Mouse (Mus musculus) gastrocnemius, postnatal 25 days (tissue): ENCODE data around the gene Tnnt3. TPM values are rescaled to one million over a fixed set of nuclear protein-coding genes. Genes with fewer than 3 reads are reported as not detected.

Experiments used
- DNase-seq: peaks from one replicate; pipeline ENCODE4 v3.0.0; 2022
- total RNA-seq, 2 experiments: library from RNA; stranded (reverse); gene quantifications; 1 replicate in 1 of 2; 2 replicates in 1 of 2; pipeline ENCODE4 v1.2.3; 2021

Tnnt3 gene
- total RNA-seq, 2 experiments from 2014 or later, result 28,170 to 31,317 TPM

DNA sequence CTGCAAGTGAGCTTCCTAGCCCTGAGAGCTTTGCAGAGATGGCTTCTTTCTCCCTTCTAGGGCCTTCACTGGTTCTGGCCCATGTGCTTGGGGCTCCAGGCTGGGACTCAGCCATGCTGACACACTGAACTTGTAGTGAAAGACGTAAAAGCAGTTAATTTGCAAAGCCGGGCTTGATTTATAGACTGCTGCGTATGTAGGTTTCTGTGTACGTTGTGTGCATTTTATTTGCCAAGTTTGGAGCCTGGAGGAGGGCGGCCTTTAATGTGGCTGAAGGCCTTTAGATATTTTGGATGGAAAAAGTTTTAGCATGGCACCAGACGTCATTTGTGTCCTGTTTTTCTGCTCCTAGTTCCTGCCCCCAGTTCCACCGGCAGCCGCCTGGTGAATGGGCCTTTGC lies 41.2 kb downstream of the Tnnt3 start:
- no peak for DNase-seq

DNA sequence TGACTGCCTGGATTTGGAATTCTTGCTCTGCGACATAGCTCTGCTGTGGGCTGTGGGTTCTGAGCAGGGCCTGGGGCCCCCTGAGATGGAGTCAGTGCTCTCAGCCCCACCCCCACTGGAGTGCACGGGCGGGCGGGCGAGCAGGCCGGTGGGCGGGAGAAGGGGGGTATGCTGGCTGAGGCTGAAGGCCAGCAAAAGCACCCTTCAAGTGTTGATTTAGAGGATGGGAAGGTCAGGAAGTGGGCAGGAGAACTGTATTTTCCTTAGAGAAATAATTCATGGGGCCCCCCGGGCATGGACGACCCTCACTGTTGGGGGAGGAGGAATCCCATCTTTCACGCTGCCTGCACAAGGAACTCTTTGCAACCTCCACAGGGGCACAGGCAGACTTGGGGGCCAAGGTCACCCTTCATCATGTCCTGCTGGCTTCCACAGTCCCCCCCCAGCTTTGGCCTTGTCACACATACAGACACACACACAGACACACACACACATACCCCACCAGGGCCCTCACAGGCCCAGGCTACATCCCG lies 44.2 kb downstream of the Tnnt3 start:
- DNase-seq, result no peak

DNA sequence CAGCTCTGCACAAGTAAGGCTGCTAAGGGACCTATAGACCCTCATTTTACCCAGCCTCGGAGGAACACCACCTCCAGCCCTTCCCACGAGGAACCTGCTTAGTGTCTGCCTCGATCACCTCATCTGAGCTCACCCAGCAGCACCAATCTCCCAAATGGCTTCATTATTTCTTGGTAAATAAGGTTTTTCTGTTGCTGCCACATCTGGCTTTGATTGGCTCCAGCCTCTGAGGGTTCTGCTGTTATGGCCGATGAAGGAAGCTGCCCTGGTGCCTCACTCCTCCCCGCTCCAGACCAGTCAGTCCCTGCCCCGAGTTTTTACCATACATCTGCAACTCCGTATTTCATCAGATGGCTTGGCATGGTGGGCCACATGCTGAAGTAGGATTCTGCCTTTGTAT lies 47.3 kb downstream of the Tnnt3 start:
- no peak for DNase-seq

DNA sequence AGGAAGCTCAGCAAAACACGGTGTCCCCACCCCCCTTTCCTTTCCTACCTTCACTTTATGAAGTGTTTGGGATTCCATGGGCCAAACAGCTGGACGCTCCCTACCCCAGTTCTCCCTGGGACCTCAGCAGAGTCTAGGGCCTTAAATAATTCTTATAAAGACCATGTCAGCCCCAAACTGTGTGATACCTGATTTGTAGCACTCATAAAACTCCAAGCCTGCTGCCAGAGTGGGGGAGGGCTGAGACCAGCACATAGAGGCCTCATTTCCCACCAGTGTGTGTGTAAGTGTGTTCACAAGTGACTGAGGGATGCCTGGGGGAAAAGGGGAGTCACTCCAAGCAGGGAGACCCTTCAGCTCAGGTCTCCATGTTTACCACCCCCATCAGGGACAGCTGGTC lies 49.2 kb downstream of the Tnnt3 start:
- DNase-seq, result no peak

DNA sequence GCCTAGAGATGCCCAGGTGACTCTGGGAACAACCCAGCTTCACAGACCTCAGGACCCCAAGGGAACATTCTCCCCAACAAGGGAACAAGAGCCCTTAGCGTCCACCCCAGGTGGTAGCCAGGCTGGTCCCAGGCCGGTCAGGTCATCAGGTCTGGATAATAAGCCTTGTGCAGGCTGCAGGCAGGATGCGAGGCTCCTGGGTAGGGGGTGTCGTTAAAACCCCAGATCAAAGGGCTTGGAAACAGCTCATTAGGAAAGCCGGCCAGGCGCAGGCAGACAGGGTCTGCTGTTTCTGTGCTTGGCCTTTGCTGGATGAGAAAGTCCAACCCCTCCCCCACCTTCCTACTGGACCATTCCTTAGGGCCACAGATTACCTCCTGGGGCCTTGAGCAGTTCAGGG lies 50.1 kb downstream of the Tnnt3 start:
- no peak for DNase-seq

DNA sequence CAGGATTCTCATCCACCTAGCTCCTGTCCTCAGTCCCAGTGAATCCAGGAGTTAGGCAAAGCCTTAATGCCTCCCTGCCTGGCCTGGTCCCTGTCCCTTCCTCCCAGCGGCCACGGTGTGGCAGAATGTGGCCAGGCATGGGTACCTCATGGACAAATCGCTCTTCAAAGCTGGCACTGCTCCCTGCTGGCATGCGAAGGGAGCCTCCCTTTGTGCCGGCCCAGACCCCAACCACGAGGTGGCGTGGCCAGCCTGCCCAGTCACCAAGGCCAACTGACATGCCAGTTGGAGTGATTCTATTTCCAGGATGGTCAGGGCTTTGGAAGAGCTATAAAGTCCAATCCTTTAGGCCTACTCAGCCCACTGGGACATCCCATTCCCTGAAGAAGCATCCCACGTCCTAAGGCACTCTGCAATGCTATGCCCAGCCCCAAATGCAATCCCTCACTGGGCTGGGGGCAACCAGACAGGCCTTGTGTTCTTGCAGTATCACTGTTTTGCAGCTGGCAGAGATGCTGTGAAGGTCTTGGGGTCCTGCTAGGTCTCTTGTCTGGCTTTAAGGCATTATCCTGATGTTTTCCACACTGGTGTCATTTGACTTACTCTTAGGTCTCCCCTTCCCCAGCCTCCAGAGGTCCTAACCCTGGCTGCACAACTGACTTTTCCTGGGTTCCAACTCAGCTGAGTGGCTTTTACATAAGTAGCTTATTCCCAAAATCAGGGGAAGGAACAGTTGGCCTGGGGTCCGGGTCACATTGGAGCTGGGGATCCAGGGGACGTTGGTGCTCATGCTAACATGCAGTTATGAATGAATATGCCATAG lies 51.5 kb downstream of the Tnnt3 start:
- DNase-seq, result peak; percentile 81

DNA sequence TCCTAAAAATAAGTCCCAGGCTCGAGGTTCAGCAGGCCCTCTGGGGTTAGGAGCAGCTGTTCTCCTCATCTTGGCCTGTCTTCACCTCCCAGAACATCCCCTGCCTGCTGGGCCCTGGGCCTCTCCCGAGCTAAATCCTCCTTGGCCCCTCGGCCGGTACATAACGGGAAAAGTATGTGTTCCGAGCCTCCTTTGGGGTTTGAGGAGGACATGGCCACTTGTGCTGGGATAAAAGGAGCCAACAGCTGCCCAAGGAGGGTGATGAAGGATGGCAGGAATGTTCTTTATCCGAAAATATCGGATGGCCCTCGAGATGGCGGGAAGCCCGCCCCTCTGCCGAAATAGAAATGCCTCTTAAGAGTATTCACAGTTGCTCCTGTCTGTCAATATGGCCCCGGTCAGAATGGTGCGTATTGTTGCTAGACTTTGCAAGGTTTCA lies 52.3 kb downstream of the Tnnt3 start:
- peak; percentile 85 for DNase-seq

DNA sequence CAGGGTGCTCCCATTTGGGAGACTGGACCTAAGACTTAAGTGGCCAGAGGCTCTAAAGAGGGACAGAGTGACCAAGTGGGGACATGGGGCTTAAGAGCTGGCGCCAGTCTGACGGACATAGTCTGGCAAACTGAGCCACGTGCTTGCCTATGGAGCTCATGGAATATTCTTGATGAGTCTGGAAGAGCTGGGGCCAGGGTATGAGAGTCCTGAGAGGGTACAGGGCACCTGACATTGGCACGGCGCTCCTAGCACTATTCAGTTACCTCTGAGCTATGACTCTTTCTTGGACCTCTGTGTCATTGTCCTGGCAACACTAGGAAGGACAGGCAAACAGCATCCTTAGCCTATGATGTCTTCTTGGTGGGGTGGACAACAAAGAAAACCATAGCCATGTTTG lies 53.1 kb downstream of the Tnnt3 start:
- peak; percentile 75 for DNase-seq

DNA sequence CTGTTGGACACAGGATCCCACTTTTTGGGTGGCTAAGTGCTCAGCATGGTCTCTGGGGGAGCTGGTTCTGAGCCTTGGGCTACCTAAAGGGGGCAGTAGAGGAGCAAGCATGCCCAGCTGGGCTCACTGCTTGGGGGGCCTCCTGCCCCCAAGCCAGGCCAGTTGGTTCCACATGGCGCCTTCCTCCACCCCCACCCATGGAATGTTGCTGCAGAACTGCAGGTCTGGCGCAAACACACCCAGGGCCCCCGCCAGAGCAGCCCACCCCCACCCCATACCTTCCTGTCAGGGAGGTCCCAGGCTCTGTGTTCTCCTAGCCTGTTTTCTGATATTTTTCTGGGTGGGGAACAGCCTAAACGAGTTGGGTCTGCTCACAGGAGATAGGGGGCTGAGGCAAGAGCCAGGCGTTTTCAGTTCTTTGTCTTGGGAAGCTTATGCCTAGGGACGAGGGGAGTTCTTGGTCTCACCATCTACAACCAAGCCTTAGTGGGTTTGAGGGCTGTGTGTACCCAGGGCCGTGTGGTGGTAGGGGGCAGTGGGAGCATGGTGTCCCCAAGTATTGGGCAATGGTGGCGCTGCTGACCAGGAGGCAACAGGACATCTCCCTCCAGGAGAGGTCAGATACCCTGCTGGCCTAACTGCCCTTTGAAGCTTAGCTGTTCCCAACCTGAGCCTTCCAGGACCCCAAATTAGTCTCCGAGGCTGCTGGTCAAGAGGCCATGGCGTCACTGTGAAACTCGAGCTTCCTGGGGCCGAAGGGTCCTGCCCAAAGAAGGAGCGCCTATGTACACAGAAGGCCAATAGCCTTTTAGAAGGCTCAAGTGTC lies 54.2 kb downstream of the Tnnt3 start:
- DNase-seq, result peak; percentile 87

DNA sequence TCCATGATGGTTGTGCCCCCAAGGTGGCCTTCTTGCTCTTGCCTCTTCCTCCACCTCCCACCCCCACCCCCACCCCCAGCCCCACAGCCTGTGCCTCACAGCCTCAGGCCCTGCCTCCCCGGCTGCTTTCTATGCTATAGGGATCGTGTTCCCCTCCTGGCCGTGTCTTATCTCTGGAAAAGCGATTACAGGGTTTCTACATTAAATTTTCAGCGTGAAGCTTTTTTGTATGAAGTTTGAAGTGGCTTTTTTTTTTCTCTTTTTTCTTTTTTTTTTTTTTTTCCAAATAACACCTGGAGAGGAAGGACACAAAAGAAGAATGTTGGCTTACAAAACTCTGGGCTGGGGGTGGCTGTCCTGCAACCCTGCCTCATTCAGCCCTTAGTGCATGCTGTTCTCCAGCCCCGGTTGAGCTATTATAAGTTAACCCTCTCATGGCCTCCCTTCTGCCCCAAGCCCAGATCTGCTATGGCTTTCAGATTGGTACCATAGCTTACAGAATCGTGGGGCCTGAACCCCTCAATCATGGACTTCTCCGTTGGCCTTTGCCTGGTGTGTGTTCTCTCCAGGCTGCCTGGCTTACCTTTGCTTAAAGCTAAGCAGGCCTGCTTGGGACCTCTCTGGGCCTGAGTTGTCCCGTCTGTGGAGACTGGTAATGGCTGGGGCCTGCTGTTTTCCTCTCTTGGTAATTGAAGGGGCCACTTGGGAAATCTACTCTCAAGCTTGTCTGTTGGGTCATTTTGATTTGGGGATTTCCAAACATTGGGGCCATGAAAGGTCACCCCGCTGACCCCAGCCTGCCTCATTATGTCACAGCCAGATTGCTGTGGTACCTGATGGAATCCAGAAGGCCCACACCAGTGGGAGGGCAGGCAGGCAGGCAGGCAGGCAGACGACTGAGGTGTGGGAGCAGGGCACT lies 55.0 kb downstream of the Tnnt3 start:
- no peak for DNase-seq

DNA sequence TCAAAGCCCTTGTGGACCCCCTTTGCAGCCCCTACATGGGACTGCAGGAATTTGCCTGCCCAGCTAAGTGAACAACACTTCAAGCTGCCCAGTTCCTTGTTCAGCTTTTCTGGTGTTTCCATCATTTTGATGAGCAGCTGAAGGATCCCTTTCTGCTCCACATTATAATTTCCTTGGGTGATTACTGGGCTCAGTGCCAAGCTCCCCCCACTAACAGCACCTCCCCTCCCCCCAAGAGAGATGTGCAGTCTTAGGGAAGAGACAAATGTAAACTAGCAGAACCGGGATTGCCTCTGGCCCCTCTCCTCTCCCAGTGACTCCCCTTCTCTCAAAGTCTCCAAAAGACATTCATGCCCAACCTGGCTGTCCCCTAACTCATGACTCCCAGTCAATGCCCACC lies 56.0 kb downstream of the Tnnt3 start:
- no peak for DNase-seq

DNA sequence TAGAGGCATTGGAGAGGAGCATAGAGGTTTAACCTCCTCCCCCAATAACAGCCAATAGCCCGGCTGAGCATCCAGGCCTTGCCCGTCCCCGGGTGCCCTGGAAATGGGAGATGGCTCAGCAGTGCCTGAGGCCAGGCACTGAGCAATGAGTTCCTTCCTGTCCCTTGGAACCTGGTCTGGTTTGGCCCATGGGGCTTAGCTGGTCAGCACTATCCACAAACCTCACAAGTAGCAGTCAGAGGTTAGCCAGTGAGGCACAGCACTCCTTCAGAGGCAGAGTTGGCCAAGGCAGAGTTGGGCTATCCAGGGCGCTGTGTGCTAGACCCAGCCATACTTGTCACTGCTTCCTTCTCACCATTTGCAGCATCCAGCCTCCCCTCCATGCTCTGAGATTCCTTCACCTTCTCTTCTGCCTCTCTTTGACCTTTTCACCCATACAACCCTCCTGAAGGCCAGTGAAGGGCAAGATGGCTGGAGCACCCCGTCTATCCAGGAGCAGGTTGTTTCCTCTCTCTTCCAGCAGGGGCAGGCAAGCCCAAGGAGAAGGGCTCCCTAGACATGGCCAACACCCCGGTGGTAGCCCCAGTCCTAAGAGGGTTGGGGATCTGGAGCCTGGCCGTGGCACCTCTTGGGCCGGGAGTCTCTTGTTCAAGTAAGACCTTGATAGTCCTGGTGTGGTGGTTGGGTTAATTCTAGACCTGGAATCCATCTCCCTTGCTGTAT lies 56.9 kb downstream of the Tnnt3 start:
- DNase-seq, result peak; percentile 74

DNA sequence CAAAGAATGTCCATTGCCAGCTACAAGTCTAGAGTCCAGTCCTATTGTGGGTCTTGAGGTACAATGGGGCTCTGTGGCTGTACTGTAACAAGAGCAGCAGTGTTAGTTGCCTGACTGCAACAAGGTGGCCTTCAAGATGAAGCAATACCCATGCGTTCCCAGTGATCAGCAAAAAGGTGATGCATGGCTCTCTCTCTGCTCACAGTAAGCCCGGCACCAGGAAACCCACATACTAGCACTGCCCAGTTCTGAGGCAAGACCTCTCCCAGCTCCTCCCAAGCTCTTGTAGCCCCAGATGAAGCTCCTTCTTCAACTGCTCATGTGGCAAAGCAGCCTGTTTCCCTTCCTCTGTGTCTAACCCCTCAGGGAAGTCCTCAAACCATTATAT lies 57.4 kb downstream of the Tnnt3 start:
- DNase-seq, result no peak

DNA sequence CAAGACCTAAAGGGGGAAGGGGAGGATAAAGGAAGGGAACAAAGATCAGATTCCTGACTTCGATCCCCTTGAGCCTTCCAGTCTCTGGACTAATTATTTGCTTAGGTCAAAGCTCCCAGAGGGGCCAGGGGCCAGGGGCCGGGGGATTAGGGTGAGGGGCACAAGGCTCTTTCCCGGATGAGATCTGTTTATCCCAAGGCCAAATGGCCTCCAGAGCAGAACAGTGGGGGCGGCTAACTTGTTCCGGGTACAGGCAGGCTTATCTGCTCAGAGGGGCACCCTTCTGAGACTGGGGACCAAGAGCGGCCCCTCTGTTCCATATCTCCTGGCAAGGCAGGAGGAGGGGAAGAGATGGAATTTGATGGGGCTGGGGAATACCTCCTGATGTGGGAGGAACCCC lies 59.1 kb downstream of the Tnnt3 start:
- DNase-seq, result no peak

DNA sequence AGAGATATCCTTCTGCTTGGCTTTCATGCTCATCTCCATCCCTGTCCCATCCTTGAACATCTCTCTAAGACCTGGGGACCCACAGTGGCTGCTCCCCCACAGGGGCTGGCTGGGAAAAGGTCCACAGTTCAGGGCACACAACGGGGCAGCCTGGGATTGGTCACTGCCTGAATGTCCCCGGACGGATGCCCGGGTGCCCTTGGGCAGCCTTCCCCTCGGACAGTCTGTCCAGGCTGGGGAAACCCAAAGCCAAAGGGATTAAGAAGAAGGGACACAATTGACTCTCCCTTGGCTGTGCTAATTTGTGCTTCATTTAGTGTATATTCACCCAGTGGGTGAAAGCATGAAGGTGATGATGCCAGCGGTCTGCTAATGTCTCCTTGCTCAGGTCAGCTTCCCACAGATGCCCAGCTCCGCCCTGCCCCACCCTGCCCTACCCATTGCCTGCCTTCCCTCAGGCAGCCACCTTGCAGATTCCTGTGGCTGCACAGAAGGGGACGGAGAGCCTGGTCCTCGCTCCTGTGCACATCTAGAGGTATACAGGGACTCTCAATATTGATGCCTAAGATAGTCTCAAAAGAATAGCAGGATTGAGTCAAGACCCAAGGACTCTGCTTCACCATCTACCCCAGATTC lies 60.0 kb downstream of the Tnnt3 start:
- peak; percentile 91 for DNase-seq

DNA sequence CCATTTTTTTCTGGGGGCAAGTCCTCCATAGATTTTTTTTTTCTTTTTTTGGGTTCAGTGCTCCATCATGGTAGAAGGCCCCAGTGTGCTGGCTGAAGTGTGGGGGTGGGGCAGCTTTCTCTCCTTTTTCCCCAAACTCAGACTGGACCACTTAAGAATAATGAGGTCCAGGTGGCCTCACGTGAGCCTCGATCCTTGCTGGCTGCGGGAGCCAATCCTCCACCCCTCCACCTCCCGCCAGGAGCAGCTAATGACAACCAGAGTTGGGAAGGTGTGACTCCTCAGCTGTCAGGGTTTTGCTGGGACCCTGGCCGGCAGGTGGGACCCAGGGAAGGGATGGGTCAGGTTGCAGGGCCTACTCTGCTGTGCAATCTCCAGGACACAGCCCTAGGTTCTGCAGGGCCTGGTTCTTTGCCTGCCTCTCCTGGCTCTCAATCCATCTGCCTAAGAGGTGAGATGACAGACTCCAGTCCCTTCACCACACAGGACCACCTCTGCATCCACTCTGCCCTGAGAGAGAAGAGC lies 61.1 kb downstream of the Tnnt3 start:
- DNase-seq, result no peak

DNA sequence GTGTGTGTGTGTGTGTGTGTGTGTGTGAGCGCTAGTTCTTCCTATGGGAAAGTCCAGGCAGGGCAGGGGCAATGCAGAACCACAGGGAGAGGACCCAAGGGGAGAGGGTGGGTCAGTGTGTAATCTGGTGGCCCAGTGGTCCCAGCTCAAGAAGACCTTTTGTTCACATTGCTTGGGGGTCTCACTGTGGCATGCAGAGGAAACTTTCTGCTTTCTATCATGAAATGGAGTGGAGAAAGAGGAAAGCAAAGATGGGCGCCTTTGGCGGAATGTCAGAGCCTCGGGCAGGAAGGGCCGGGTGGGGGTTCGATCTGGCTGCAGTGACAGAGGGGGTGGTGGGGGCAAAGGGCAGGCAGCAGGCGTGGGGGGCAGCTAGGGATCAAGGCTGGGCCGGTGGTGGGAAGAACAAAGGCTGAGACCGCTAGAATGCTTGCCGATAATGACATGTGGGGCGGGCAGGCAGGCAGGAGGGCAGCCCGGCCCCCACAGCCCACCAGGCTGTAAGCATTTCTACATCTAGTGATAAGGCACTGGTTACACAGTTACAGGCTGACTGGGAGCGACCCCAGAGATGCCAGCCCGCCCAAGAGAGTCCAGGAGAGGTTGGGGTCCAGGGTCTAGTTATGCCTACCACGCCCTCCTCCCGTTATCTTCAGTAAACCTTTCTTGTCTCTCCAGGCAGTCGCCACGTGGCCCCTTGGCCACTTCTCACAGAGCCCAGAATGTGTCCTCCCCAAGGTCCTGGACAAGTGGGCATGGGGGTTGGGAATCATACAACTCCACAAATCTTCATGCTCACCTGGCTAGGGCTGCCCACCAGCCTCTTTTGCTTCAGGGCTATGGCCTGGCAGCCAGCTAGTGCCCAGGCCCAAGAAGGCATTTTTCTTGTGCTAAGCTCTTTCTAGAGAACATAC lies 62.6 kb downstream of the Tnnt3 start:
- no peak for DNase-seq

DNA sequence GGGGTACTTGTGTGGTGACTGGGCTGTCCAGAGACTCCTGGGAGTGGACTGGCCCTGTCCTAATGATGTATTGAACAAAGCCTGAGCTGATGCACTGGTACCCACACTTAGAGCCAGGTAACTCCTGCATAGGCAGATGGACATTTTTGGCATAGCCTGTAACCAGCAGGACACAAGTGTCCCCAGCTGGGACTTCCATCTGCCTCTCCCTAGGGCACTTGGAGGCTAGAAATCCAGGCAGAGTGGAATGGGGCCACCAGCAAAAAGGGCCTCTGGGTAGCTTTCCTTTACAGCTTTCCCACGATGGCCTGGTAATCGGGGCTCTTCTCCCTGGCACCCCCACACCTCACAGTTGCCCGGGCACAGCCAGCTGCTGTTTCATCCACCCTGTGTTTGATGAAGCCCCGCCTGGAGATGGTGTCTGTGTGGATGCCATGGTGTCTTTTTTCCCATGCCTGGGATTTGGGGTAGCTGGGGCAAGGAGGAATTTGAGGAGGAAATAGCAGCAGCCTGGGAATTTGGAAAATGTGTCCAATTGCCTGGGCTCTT lies 63.3 kb downstream of the Tnnt3 start:
- DNase-seq, result no peak

DNA sequence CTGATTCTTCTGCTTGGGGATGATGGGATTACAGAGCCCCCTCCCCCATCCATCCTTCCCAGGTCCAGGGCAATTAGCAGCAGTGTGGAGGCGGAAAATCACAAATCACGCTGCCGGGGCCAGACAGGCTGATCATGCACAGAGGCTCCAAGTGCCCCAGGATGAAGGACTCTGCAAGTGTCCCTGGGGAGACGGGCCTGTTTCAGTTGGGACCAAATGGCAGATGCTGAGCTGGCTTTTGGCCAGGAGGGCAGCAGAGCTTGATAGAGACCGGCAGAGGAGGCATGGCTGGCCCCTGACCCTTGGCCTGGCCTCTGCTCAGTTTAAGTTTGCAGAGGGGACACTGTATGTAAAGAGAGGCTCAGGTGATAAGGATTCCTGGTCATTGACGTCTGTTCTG lies 64.5 kb downstream of the Tnnt3 start:
- DNase-seq, result no peak
